Mouse (Mus musculus) midbrain, embryonic 15.5 days (tissue): ENCODE measurements around the gene Cyp2w1. TPM values are rescaled to one million over a fixed set of nuclear protein-coding genes. Genes with fewer than 3 reads are reported as not detected.
A peak's percentile ranks its signal among the peaks of the same experiment; 100 is the strongest.

ENCODE experiments used
- ATAC-seq: fragments of 200-750 bp; cut with Nextera tagmentation; replicated peaks from 2 replicates; pipeline ENCODE4 v1.8.0; 2017; ENCODE audit warnings: moderate TSS enrichment
- H3K27ac ChIP-seq: fragments of 300-500 bp; sonication (generic); 2 replicates; pipeline ENCODE4 v1.5.1; 2015; ENCODE audit warnings: mild to moderate bottlenecking, inconsistent platforms
- H3K27me3 ChIP-seq: fragments of 300-500 bp; sonication (generic); replicated peaks from 2 replicates; pipeline ENCODE4 v1.6.1; 2015; ENCODE audit warnings: inconsistent platforms
- H3K36me3 ChIP-seq: fragments of 300-500 bp; sonication (generic); replicated peaks from 2 replicates; pipeline ENCODE4 v1.6.1; 2015; ENCODE audit warnings: inconsistent platforms
- H3K4me1 ChIP-seq: fragments of 300-500 bp; sonication (generic); 2 replicates; pipeline ENCODE4 v1.6.1; 2015; ENCODE audit warnings: inconsistent platforms
- H3K4me2 ChIP-seq: fragments of 300-500 bp; sonication (generic); 2 replicates; pipeline ENCODE4 v1.6.1; 2015; ENCODE audit warnings: inconsistent platforms, mild to moderate bottlenecking, moderate library complexity
- H3K4me3 ChIP-seq: fragments of 300-500 bp; sonication (generic); 2 replicates; pipeline ENCODE4 v1.5.1; 2015; ENCODE audit warnings: mild to moderate bottlenecking, inconsistent platforms
- H3K9ac ChIP-seq: fragments of 300-500 bp; sonication (generic); 2 replicates; pipeline ENCODE4 v1.6.1; 2015; ENCODE audit warnings: mild to moderate bottlenecking, inconsistent platforms
- H3K9me3 ChIP-seq: fragments of 300-500 bp; sonication (generic); 2 replicates; pipeline ENCODE4 v1.6.1; 2016; ENCODE audit warnings: inconsistent platforms
- WGBS: fragments of 180-500 bp; shearing (Covaris S2); methylation state at CpG from one replicate; pipeline ENCODE4 v1.1.7; 2015; ENCODE audit warnings: mixed read lengths; 5-methylcytosine and 5-hydroxymethylcytosine counted together
- polyA plus RNA-seq: library from polyadenylated mRNA; unstranded; fragments of >200 nt; fragmentation: Nextera tagmentation; extraction: Ambion mirVana; gene quantifications from 2 replicates; pipeline ENCODE4 v1.2.1, GENCODE M21; 2015

The Cyp2w1 gene
- polyA plus RNA-seq, 1 experiment from 2014 or later = 0.46 TPM

DNA sequence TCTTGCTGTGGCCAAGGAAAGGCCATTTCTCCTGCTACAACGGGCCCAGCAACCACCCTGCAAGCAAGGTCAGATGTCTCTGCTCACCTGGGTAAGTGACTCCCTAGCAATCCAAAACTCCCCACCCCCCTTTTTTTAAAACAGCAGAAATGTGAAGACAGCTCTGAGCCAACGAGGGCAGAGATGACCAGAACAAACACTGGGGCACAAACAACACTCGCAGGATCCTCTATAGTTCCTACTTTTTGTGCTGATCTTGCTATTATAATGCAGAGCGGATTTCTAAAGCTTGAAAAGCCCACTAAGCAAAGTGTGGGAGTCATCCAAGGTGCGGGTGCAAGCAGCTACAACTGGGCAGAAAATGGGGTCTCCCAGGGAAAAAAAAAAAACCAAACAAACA lies 18.7 kb downstream of the Cyp2w1 start:
- no peak for ATAC-seq
- H3K4me1 ChIP-seq = peaks cover 16% of the 10 kb centered on the region
- H3K9me3 ChIP-seq = no peaks in the 10 kb centered on the region
- peak overlapping the region; percentile 64; the same call in 1 of the 2 replicates for H3K4me3 ChIP-seq
- 55% methylated on average over 5 of the region's 5 CpGs for WGBS
- no peak overlapping the region for H3K27ac ChIP-seq
- H3K4me2 ChIP-seq = peak overlapping the region; percentile 70
- peak overlapping the region; percentile 83; the same call in 1 of the 2 replicates for H3K9ac ChIP-seq
- H3K36me3 ChIP-seq = no peaks in the 10 kb centered on the region
- H3K27me3 ChIP-seq = no peaks in the 10 kb centered on the region

- 2% methylated on average over 39 of the region's 39 CpGs for WGBS
- peak; percentile 95 for ATAC-seq
Measured at GRCm38 (mm10) chr5:139371631-139372401, 19.4 kb downstream of the Cyp2w1 start.

GRCm38 (mm10) chr5:139373126-139373525 lies 20.7 kb downstream of the Cyp2w1 start:
- H3K9ac ChIP-seq = peak overlapping the region; percentile 83; the same call in 1 of the 2 replicates
- no peaks in the 10 kb centered on the region for H3K36me3 ChIP-seq
- H3K27ac ChIP-seq = no peak overlapping the region
- WGBS = 77% methylated on average over 3 of the region's 3 CpGs
- H3K27me3 ChIP-seq = no peaks in the 10 kb centered on the region
- ATAC-seq = no peak
- H3K4me1 ChIP-seq = peaks cover 16% of the 10 kb centered on the region
- no peak overlapping the region for H3K4me3 ChIP-seq
- no peak overlapping the region for H3K4me2 ChIP-seq
- no peaks in the 10 kb centered on the region for H3K9me3 ChIP-seq

More at GRCm38 (mm10) chr5:139371631-139372401, 19.4 kb downstream of the Cyp2w1 start:
- H3K36me3 ChIP-seq = no peaks in the 10 kb centered on the region
- peak overlapping the region; percentile 70 for H3K4me2 ChIP-seq
- peak overlapping the region; percentile 83 for H3K9ac ChIP-seq
- H3K9me3 ChIP-seq = no peaks in the 10 kb centered on the region
- H3K4me3 ChIP-seq = peak overlapping the region; percentile 64
- H3K27me3 ChIP-seq = no peaks in the 10 kb centered on the region
- peaks cover 16% of the 10 kb centered on the region for H3K4me1 ChIP-seq
- H3K27ac ChIP-seq = peak overlapping the region; percentile 83

DNA sequence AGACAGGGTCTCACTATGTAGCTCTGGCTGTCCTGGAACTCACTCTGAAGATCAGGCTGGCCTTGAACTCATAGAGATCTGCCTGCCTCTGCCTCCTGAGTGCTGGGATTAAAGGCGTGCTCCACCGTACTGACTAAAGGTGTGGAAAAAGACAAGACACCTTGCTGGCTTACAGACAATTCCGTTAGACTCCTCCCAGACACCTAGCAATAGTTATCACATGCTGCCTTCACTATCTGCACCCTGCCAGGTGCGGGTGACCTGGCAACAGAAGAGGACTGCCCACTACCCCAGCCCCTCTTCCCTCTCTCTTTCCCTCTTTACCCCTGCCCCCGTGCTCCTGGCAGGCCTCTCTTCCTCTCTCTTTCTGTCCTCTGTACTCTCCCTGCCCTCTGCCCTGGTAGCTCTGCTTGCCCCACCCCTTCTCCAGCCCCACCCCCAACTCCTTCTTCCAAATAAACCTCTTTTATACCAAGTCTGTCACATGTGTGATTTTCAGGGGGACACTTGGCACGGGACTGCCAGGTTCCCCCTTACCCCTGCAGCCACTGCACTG lies 21.6 kb downstream of the Cyp2w1 start:
- no peak overlapping the region for H3K9ac ChIP-seq
- H3K4me1 ChIP-seq = peaks cover 16% of the 10 kb centered on the region
- ATAC-seq = no peak
- no peaks in the 10 kb centered on the region for H3K9me3 ChIP-seq
- WGBS = 89% methylated on average over 6 of the region's 6 CpGs
- no peak overlapping the region for H3K4me2 ChIP-seq
- H3K27me3 ChIP-seq = no peaks in the 10 kb centered on the region
- H3K4me3 ChIP-seq = no peak overlapping the region
- H3K36me3 ChIP-seq = no peaks in the 10 kb centered on the region
- H3K27ac ChIP-seq = no peak overlapping the region

- Histone ChIP-seq H3K9ac (no peak overlapping the region), H3K4me2 (no peak overlapping the region), H3K9me3 (no peaks in the 10 kb centered on the region), H3K4me3 (no peak overlapping the region), H3K27ac (no peak overlapping the region), H3K27me3 (no peaks in the 10 kb centered on the region), H3K4me1 (peaks cover 16% of the 10 kb centered on the region), H3K36me3 (no peaks in the 10 kb centered on the region)
- ATAC-seq = no peak
- 88% methylated on average over 2 of the region's 2 CpGs for WGBS
Measured at GRCm38 (mm10) chr5:139374841-139375240, 22.4 kb downstream of the Cyp2w1 start.

DNA sequence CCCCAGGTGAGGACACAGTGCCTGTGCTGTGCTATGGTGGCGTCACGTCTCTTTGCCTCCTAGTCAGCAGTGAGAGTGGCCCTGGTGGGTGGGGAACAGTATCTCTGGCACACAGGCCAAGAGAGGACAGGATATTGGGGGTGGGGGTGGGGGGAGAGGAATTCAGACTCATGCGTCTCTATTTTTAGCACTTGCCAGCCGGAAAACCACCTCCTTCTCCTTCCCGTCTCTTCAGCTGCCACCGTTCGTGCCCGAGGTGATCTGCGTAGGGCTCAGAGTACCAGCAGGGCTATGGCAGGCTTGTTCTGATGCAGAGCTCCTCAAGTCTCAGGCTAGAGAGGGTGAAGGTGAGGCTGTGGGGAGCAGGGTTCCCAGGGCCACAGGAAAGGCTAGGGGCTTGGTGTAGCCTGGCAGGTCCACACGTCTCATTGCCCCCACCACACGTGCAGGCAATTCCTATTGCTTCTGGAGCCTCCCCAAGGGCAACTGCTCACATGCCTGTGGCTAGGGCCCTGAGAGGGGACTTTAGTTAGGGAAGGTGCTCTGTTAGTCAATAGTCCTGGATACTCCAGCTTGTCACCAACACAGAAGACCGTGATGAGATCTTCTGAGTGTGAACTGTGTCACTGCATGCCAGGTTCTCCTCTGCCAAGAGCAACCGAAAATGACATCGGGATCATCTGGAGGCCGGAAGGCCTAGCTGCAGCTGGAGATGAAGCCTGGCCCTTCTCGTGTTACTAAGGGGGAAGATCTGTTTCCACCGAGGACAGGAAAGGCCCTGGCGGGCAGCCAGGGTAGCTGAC lies 25.3 kb downstream of the Cyp2w1 start, which contains the start of gene Gpr146:
TSS of gene Gpr146 (plus strand) at position 230 of the 803 bp plus-strand sequence.
- Histone ChIP-seq H3K4me2 (no peak within 1 kb of the TSS), H3K9me3 (no peaks in the 10 kb centered on the region), H3K27me3 (no peaks in the 10 kb centered on the region), H3K4me1 (peaks cover 17% of the 10 kb centered on the region), H3K36me3 (no peaks in the 10 kb centered on the region), H3K9ac (no peak within 1 kb of the TSS), H3K27ac (no peak within 1 kb of the TSS), H3K4me3 (no peak within 1 kb of the TSS)
- WGBS = 81% methylated on average over 18 of the region's 18 CpGs
- ATAC-seq = no peak

GRCm38 (mm10) chr5:139378271-139378556 lies 25.8 kb downstream of the Cyp2w1 start:
- Histone ChIP-seq H3K36me3 (no peaks in the 10 kb centered on the region), H3K4me1 (peaks cover 16% of the 10 kb centered on the region), H3K4me2 (no peak overlapping the region), H3K4me3 (no peak overlapping the region), H3K9me3 (no peaks in the 10 kb centered on the region), H3K9ac (no peak overlapping the region), H3K27ac (no peak overlapping the region), H3K27me3 (no peaks in the 10 kb centered on the region)
- no peak for ATAC-seq
- 92% methylated on average over 7 of the region's 7 CpGs for WGBS

- Histone ChIP-seq H3K9ac (no peak overlapping the region), H3K27ac (peak overlapping the region; percentile 13; the same call in 1 of the 2 replicates), H3K4me2 (no peak overlapping the region), H3K36me3 (no peaks in the 10 kb centered on the region), H3K27me3 (no peaks in the 10 kb centered on the region), H3K4me1 (peaks cover 16% of the 10 kb centered on the region), H3K4me3 (no peak overlapping the region), H3K9me3 (no peaks in the 10 kb centered on the region)
- no peak for ATAC-seq
- WGBS = 51% methylated on average over 21 of the region's 21 CpGs
Measured at GRCm38 (mm10) chr5:139378986-139379629, 26.7 kb downstream of the Cyp2w1 start.

GRCm38 (mm10) chr5:139379771-139380384 lies 27.5 kb downstream of the Cyp2w1 start:
- Histone ChIP-seq H3K27ac (0 out of 2 replicates have a peak overlapping the region, but pooled peaks have one; percentile 40), H3K4me1 (peaks cover 16% of the 10 kb centered on the region), H3K9me3 (no peaks in the 10 kb centered on the region), H3K9ac (peak overlapping the region; percentile 70; the same call in 1 of the 2 replicates), H3K27me3 (no peaks in the 10 kb centered on the region), H3K4me3 (peak overlapping the region; percentile 70), H3K36me3 (no peaks in the 10 kb centered on the region), H3K4me2 (peak overlapping the region; percentile 96)
- 22% methylated on average over 8 of the region's 8 CpGs for WGBS
- ATAC-seq = no peak

DNA sequence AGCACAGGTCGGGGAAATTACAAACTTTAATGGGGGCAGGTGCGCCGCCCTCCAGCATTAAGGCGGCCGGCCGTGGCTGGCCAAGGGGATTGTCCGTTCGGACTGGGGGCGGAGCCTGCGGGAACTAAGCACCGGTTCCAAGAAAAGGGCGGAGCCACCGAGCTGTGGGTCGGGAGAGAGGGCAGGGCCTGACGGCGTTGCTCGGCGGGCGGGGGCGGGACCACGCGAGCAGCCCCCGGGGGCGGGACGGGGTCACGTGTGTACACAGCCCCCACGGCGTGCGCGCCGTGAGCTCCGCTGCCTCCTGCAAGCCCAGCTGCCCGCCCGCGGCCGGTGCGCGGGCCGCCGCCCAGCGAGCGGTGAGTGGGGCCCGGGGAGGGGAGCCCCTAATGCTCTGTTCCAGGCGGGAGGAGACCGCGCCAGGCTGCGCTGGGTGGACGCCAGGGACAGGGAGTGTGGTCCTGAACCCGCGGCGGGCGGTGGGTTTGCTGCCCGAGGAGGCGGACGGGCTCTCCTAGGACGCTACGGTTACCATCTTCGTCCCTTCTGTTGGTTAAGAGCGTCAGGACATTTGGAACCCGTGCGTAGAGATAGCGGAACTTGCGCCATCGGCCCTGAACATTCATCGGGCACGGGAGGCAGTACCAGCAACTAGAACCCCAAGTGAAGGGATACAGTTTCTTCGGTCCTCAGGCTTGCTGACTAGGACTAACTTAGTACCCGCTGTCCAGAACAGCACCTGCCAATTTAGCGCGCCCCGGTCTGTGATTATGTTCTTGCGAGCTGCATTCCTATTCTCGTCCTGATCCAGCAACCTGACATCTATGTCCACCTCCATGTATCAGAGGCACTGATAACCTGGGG lies 28.2 kb downstream of the Cyp2w1 start:
- H3K27me3 ChIP-seq = no peaks in the 10 kb centered on the region
- peak; percentile 60 for ATAC-seq
- peak overlapping the region; percentile 46 for H3K27ac ChIP-seq
- H3K4me2 ChIP-seq = peak overlapping the region; percentile 96
- under 1% methylated on average over 73 of the region's 73 CpGs for WGBS
- H3K9ac ChIP-seq = peak overlapping the region; percentile 70
- peaks cover 16% of the 10 kb centered on the region for H3K4me1 ChIP-seq
- peak overlapping the region; percentile 70 for H3K4me3 ChIP-seq
- H3K36me3 ChIP-seq = no peaks in the 10 kb centered on the region
- H3K9me3 ChIP-seq = no peaks in the 10 kb centered on the region
